Mouse (Mus musculus) heart, adult 8-10 months (tissue): ENCODE data around the gene Dync1i1. TPM values are rescaled to one million over a fixed set of nuclear protein-coding genes. Genes with fewer than 3 reads are reported as not detected.

Experiments
- DNase-seq: peaks from one replicate; pipeline ENCODE4 v3.0.0; 2022; ENCODE audit warnings: low spot score
- total RNA-seq, 4 experiments: library from RNA; stranded (reverse); gene quantifications; 2 replicates each; pipeline ENCODE4 v1.2.4; 2022

The Dync1i1 gene
- total RNA-seq, 4 experiments from 2014 or later, result 0.37 to 1.0 (median 0.52) TPM

GRCm38 (mm10) chr6:5966806-5967445 lies 241.5 kb downstream of the Dync1i1 start:
- DNase-seq, result no peak

- no peak for DNase-seq
These were observed 242.1 kb downstream of the Dync1i1 start for GRCm38 (mm10) chr6:5967545-5967944.

GRCm38 (mm10) chr6:5969613-5970012 lies 244.2 kb downstream of the Dync1i1 start:
- DNase-seq, result no peak

GRCm38 (mm10) chr6:5976241-5976640 lies 250.8 kb downstream of the Dync1i1 start:
- no peak for DNase-seq

- DNase-seq, result peak; percentile 16
These were observed 251.9 kb downstream of the Dync1i1 start for GRCm38 (mm10) chr6:5977238-5977920.

GRCm38 (mm10) chr6:5991243-5991642 lies 265.8 kb downstream of the Dync1i1 start:
- DNase-seq, result no peak

GRCm38 (mm10) chr6:5991817-5992755 lies 266.6 kb downstream of the Dync1i1 start:
- peak; percentile 32 for DNase-seq

- no peak for DNase-seq
These were observed 267.6 kb downstream of the Dync1i1 start for GRCm38 (mm10) chr6:5993056-5993455.

- DNase-seq, result no peak
These were observed 272.1 kb downstream of the Dync1i1 start for GRCm38 (mm10) chr6:5997535-5997934.

GRCm38 (mm10) chr6:6002061-6002460 lies 276.6 kb downstream of the Dync1i1 start:
- DNase-seq, result no peak

- DNase-seq, result peak; percentile 12
These were observed 279.5 kb downstream of the Dync1i1 start for GRCm38 (mm10) chr6:6004756-6005485.

GRCm38 (mm10) chr6:6005762-6006431 lies 280.5 kb downstream of the Dync1i1 start:
- DNase-seq, result peak; percentile 61

GRCm38 (mm10) chr6:6011364-6011763 lies 285.9 kb downstream of the Dync1i1 start:
- DNase-seq, result no peak

- no peak for DNase-seq
These were observed 290.2 kb downstream of the Dync1i1 start for GRCm38 (mm10) chr6:6015616-6016015.

GRCm38 (mm10) chr6:6016931-6017330 lies 291.5 kb downstream of the Dync1i1 start:
- no peak for DNase-seq

- DNase-seq, result no peak
These were observed 298.5 kb downstream of the Dync1i1 start for GRCm38 (mm10) chr6:6023976-6024375.

- DNase-seq, result no peak
These were observed 302.2 kb downstream of the Dync1i1 start for GRCm38 (mm10) chr6:6027664-6028063.

- DNase-seq, result no peak
These were observed 313.5 kb downstream of the Dync1i1 start for GRCm38 (mm10) chr6:6038773-6039550.

GRCm38 (mm10) chr6:6046729-6047424 lies 321.4 kb downstream of the Dync1i1 start:
- DNase-seq, result no peak
